Mouse (Mus musculus): ENCODE data around the gene Uba2.

- no peak for TF ChIP-seq CTCF (IDR thresholded peaks at IDR 0.05)
- no peak for TF ChIP-seq POLR2A (IDR thresholded peaks at IDR 0.05; ENCODE audit: insufficient read depth, low read depth, low read length)
Measured at GRCm38 (mm10) chr7:34167766-34168469, 1.5 kb downstream of the Uba2 start.
